Mouse (Mus musculus) ES-E14 (cell line): ENCODE measurements around the gene Kcmf1. TPM values are rescaled to one million over a fixed set of nuclear protein-coding genes. Genes with fewer than 3 reads are reported as not detected.
A peak's percentile ranks its signal among the peaks of the same experiment; 100 is the strongest.

Source experiments
- DNase-seq: peaks from one replicate; pipeline ENCODE4 v3.0.0-alpha.2; 2013; ENCODE audit warnings: low read depth, low spot score
- H3K27ac ChIP-seq: 2 replicates; pipeline ENCODE4 v1.5.1; 2012; ENCODE audit warnings: low read depth, mild to moderate bottlenecking, low read length, moderate library complexity, mixed read lengths; ENCODE audit not compliant: poor library complexity, insufficient read depth, severe bottlenecking
- H3K36me3 ChIP-seq: 2 replicates; pipeline ENCODE4 v1.6.1; 2012; ENCODE audit warnings: mild to moderate bottlenecking, low read length, moderate library complexity, mixed read lengths; ENCODE audit not compliant: control insufficient read depth, poor library complexity, insufficient read depth, severe bottlenecking
- H3K4me1 ChIP-seq, 2 experiments: fragments of 150-350 bp in 1 of 2; sonication (generic) in 1 of 2; 2 replicates each; pipeline ENCODE4 v1.6.1; 2012; ENCODE audit warnings: low read length in 2 of 2, mild to moderate bottlenecking in 1 of 2, mixed read lengths in 1 of 2; ENCODE audit not compliant: control insufficient read depth in 2 of 2, insufficient read depth in 2 of 2, poor library complexity in 1 of 2
- H3K4me3 ChIP-seq, 2 experiments: fragments of 150-350 bp in 1 of 2; sonication (generic) in 1 of 2; 2 replicates each; pipeline ENCODE4 v1.5.1; 2012; ENCODE audit warnings: low read length in 2 of 2, low read depth in 1 of 2, mild to moderate bottlenecking in 1 of 2, mixed read lengths in 1 of 2; ENCODE audit not compliant: insufficient read depth in 1 of 2, poor library complexity in 1 of 2, severe bottlenecking in 1 of 2
- H3K9ac ChIP-seq: 2 replicates; pipeline ENCODE4 v1.6.1; 2012; ENCODE audit warnings: low read depth, mild to moderate bottlenecking, low read length, mixed read lengths; ENCODE audit not compliant: poor library complexity, insufficient read depth, severe bottlenecking
- H3K9me3 ChIP-seq: fragments of 150-350 bp; sonication (generic); 2 replicates; pipeline ENCODE4 v1.6.1; 2012; ENCODE audit warnings: low read depth, mild to moderate bottlenecking, low read length; ENCODE audit not compliant: control insufficient read depth, insufficient read depth
- CHD2 ChIP-seq: IDR thresholded peaks from 2 replicates; pipeline ENCODE4 v1.6.1; 2014; ENCODE audit warnings: mild to moderate bottlenecking, low read depth, low read length, inconsistent platforms
- HCFC1 ChIP-seq: IDR thresholded peaks from 2 replicates; pipeline ENCODE4 v1.6.1; 2012; ENCODE audit warnings: low read length, inconsistent platforms, borderline replicate concordance; ENCODE audit not compliant: insufficient read depth
- MAFK ChIP-seq: IDR thresholded peaks from 2 replicates; pipeline ENCODE4 v1.6.1; 2014; ENCODE audit warnings: mild to moderate bottlenecking, low read depth, low read length, inconsistent platforms; ENCODE audit not compliant: insufficient read depth
- ZC3H11A ChIP-seq: IDR thresholded peaks from 2 replicates; pipeline ENCODE4 v1.6.1; 2012; ENCODE audit warnings: low read depth, mild to moderate bottlenecking, inconsistent platforms, low read length, borderline replicate concordance
- ZNF384 ChIP-seq: IDR thresholded peaks from 2 replicates; pipeline ENCODE4 v1.6.1; 2012; ENCODE audit warnings: low read depth, low read length, inconsistent platforms
- in situ Hi-C, 2 experiments: fragments of 600-800 bp; cut with MboI; formaldehyde crosslinking; loops; one replicate each; pipeline ENCODE4 v1.15.1; 2025; ENCODE audit warnings: low sequenced_read_pairs in 2 of 2, inconsistent platforms in 1 of 2; ENCODE audit not compliant: unreplicated experiment in 2 of 2
- total RNA-seq: library from RNA; depleted of rRNA; stranded (reverse); fragments of 300-350 nt; gene quantifications from 2 replicates; pipeline ENCODE4 v1.2.3, GENCODE M21; 2012

The Kcmf1 gene
- total RNA-seq, 1 experiment, result 122 TPM

DNA sequence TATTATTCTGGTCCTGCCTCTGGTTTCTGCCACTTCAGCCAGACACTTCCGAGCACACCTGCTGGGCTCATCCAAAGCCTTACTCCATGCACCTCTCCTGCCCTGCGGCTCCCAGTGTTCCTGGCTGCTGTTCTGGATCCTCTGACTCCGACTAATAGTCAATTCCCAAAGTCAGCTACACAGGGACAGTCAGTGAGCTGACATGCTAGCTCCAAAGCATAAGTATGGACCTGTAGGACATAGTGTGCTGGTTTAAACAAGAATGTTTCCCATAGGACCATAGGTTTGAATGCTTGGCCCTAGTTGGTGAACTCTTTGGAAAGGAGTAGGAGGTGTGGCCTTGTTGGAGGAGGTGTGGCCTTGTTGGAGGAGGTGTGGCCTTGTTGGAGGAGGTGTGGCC is 21.3 kb upstream of the Kcmf1 start:
- no peak for DNase-seq

DNA sequence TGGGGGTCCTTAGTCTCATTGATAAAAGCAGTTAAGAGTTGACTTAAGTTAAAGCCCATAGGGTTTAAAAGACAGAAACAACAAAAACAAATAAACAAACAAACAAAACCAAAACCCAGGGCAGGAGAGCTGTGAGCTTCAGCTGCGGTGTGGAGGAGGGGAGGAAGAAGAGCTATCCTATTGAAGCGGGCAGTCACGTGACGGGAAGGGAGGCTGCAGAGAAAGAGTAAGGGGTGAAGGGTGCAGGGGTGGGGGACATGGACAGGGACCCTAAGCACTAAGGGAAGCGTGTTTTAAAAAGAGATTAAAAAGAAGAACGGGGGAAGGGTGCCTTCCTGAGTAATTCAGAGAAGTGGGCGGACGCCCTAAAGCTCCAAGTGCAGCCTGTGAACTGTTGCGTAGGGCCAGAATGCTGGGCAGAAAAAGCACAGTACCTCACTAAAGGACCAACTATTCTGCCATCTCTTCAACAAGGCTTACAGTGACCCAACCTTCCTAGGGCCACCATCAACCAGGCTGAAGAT is 18.8 kb upstream of the Kcmf1 start:
- no peak overlapping the region for H3K9ac ChIP-seq
- DNase-seq, result no peak
- no peaks in the 10 kb centered on the region for H3K36me3 ChIP-seq
- in situ Hi-C loops, result no loop called here
- TF ChIP-seq ZC3H11A, result no peak
- TF ChIP-seq CHD2, result no peak
- TF ChIP-seq HCFC1, result no peak
- no peak for TF ChIP-seq MAFK
- no peak for TF ChIP-seq ZNF384
- no peak overlapping the region for H3K27ac ChIP-seq
- no peaks in the 10 kb centered on the region for H3K9me3 ChIP-seq
- H3K4me1 ChIP-seq, result peaks cover 3 to 5% of the 10 kb centered on the region in 2 experiments; a peak in 2 of 4 replicates
- H3K4me3 ChIP-seq, result no peak overlapping the region

More for the DNA sequence above, 21.3 kb upstream of the Kcmf1 start:
- in situ Hi-C loops, result no loop called here
- Histone ChIP-seq H3K4me1 (peaks cover 3 to 7% of the 10 kb centered on the region in 2 experiments; a peak in 2 of 4 replicates), H3K4me3 (peak overlapping the region in 1 of 2 experiments; percentile 22; a peak in 1 of 4 replicates), H3K9me3 (no peaks in the 10 kb centered on the region), H3K27ac (no peak overlapping the region), H3K36me3 (no peaks in the 10 kb centered on the region), H3K9ac (no peak overlapping the region)
- no peak for TF ChIP-seq ZNF384
- no peak for TF ChIP-seq ZC3H11A
- TF ChIP-seq CHD2, result no peak
- no peak for TF ChIP-seq HCFC1
- TF ChIP-seq MAFK, result no peak

DNA sequence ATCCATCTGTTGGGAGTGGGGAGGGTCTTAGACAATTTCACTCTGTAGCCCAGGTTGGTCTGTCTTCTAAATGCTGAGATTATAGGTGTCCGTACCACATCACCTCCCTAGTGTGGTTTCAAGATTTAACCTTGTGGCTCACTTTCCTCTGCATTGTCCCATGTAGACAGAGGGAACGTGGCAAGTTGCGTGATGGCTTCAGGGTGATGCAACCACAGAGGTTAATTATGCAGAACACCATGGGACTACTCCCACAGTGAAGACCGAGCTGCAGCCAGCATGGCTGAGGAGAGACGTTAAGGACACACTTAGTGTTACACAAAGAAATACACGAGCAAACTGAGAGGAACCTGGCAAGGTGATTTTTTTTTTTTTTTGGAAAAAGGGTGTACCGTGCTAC is 16.6 kb upstream of the Kcmf1 start:
- Histone ChIP-seq H3K36me3 (no peaks in the 10 kb centered on the region), H3K27ac (no peak overlapping the region), H3K4me3 (no peak overlapping the region), H3K9me3 (no peaks in the 10 kb centered on the region), H3K4me1 (peaks cover 3 to 5% of the 10 kb centered on the region in 2 experiments; a peak in 2 of 4 replicates), H3K9ac (peak overlapping the region; percentile 5; the same call in 1 of the 2 replicates)
- no peak for DNase-seq
- no peak for TF ChIP-seq HCFC1
- no peak for TF ChIP-seq ZNF384
- TF ChIP-seq ZC3H11A, result no peak
- TF ChIP-seq CHD2, result no peak
- TF ChIP-seq MAFK, result no peak
- in situ Hi-C loops, result no loop called here

DNA sequence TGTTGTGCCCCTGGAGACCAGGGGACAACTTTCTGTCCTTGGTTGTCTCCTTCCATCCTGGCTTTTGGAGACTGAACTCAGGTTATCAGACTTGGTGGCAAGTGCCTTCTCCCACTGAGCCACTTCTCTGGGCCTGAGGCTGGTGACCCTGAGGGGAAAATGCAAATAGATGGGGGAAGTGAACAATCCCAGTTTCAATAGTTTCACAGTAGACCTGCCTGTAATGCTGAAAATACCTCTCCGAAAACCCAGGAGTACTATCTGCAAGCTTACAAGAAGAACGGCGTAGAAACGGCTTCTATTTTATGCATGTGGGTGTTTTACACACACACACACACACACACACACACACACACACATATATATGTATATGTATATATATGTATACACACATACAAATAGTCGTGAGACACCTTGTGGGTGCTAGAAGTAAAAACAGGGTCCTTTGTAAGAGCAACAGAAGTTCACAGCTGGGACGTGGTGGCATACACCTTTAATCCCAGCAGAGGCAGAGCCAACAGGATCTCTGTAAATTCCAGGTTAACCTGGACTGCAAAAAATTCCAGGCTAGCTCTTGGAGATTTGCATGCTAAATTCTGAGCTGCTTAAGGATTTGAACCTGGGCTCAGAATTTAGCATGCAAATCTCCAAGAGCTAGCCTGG is 14.4 kb upstream of the Kcmf1 start:
- no peaks in the 10 kb centered on the region for H3K36me3 ChIP-seq
- no peak for DNase-seq
- no peak overlapping the region for H3K4me3 ChIP-seq
- H3K9ac ChIP-seq, result no peak overlapping the region
- H3K4me1 ChIP-seq, result peaks cover 3 to 5% of the 10 kb centered on the region in 2 experiments; a peak in 2 of 4 replicates
- in situ Hi-C loops, result no loop called here
- H3K27ac ChIP-seq, result no peak overlapping the region
- no peaks in the 10 kb centered on the region for H3K9me3 ChIP-seq
- no peak for TF ChIP-seq HCFC1
- TF ChIP-seq ZNF384, result no peak
- no peak for TF ChIP-seq ZC3H11A
- TF ChIP-seq CHD2, result no peak
